Mouse (Mus musculus) thymus, adult 2 months (tissue): ENCODE results near the gene Gli2. TPM values are rescaled to one million over a fixed set of nuclear protein-coding genes. Genes with fewer than 3 reads are reported as not detected.

Experiments
- DNase-seq: peaks from one replicate; pipeline ENCODE4 v3.0.0; 2021
- H3K27ac ChIP-seq: fragments of 200-500 bp; 2 replicates; pipeline ENCODE4 v1.5.1; 2012; ENCODE audit warnings: low read length, control low read depth; ENCODE audit not compliant: control insufficient read depth, insufficient read depth
- H3K27me3 ChIP-seq: fragments of 200-500 bp; 2 replicates; pipeline ENCODE4 v1.6.1; 2012; ENCODE audit warnings: mild to moderate bottlenecking, low read length, moderate library complexity, mixed read lengths; ENCODE audit not compliant: control insufficient read depth, insufficient read depth
- H3K36me3 ChIP-seq: fragments of 200-500 bp; 2 replicates; pipeline ENCODE4 v1.6.1; 2012; ENCODE audit warnings: mild to moderate bottlenecking, low read length, moderate library complexity; ENCODE audit not compliant: control insufficient read depth, insufficient read depth
- H3K4me1 ChIP-seq: fragments of 200-500 bp; replicated peaks from 2 replicates; pipeline ENCODE4 v1.6.1; 2012; ENCODE audit warnings: low read length; ENCODE audit not compliant: control insufficient read depth, insufficient read depth
- H3K4me3 ChIP-seq: fragments of 200-500 bp; 2 replicates; pipeline ENCODE4 v1.5.1; 2012; ENCODE audit warnings: mild to moderate bottlenecking, low read length, control low read depth, moderate library complexity; ENCODE audit not compliant: control insufficient read depth, insufficient read depth
- CTCF ChIP-seq: fragments of 200-500 bp; IDR thresholded peaks from 2 replicates; pipeline ENCODE4 v1.5.1; 2012; ENCODE audit warnings: mild to moderate bottlenecking, control low read depth, low read length, moderate library complexity, borderline replicate concordance; ENCODE audit not compliant: control insufficient read depth, poor library complexity, insufficient read depth; ENCODE audit errors: extremely low read depth
- POLR2A ChIP-seq: fragments of 200-500 bp; IDR thresholded peaks from 2 replicates; pipeline ENCODE4 v1.6.1; 2012; ENCODE audit warnings: mild to moderate bottlenecking, low read length, control low read depth, moderate library complexity; ENCODE audit not compliant: control insufficient read depth, poor library complexity, insufficient read depth; ENCODE audit errors: extremely low read depth
- WGBS: fragments of 180-500 bp; shearing (Covaris S2); methylation state at CpG from one replicate; pipeline ENCODE4 v1.1.7; 2018; 5-methylcytosine and 5-hydroxymethylcytosine counted together
- polyA plus RNA-seq: library from polyadenylated mRNA; depleted of rRNA; stranded (reverse); fragments of >200 nt; gene quantifications from 2 replicates; pipeline ENCODE4 v1.2.3, GENCODE M21; 2012

Gene Gli2
- polyA plus RNA-seq, 1 experiment, result 2.4 TPM

- peak; percentile 24 for DNase-seq
- H3K27me3 ChIP-seq, result no peaks in the 10 kb centered on the region
- no peak overlapping the region for H3K4me3 ChIP-seq
- WGBS, result 60% methylated on average over 12 of the region's 12 CpGs
- peak; percentile 66; the same call in 1 of the 2 replicates for TF ChIP-seq CTCF
- TF ChIP-seq POLR2A, result no peak
- H3K4me1 ChIP-seq, result no peaks in the 10 kb centered on the region
- no peak overlapping the region for H3K27ac ChIP-seq
- H3K36me3 ChIP-seq, result no peaks in the 10 kb centered on the region
Observed at GRCm38 (mm10) chr1:119082231-119082991, 29.0 kb upstream of the Gli2 start.

DNA sequence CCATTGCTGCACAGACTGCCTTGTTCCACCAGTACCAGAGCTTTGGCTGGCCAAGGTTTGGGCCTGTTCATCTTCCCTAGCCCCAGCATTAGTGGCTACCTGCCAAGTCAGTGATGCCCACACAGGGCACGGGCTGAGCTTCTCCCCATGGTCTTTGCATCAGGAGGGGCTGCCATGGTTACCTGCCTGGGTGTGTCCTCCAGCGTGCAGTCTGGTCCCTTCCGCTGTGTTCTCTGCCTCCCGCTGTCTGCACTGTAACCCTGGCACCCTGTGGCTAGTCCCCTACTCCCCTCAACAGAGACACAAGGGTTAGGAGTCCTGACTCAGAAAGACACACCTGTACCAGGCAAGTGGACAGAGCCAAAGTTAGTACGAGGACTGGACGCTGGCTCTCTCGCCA lies 24.5 kb upstream of the Gli2 start:
- Histone ChIP-seq H3K4me3 (no peak overlapping the region), H3K36me3 (no peaks in the 10 kb centered on the region), H3K27ac (no peak overlapping the region), H3K4me1 (no peaks in the 10 kb centered on the region), H3K27me3 (no peaks in the 10 kb centered on the region)
- TF ChIP-seq CTCF, result no peak
- no peak for TF ChIP-seq POLR2A
- 89% methylated on average over 7 of the region's 7 CpGs for WGBS
- no peak for DNase-seq

DNA sequence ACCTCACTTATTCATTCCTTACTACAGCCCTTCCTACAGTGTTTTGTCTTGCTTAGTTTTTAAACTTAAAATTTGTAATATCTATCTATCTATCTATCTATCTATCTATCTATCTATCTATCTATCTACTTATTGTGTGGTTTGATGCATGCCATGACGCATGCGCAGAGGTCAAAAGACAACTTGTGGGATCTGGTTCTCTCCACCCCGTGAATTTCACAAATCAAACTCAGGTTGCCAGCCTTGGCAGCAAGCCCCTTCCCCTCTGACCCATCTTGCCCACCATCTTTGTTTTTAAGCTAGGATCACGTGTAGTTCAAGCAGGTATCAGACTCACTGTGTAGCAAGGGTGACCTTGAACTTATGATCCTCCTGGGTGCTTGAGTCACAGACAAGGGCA lies 22.9 kb upstream of the Gli2 start:
- WGBS, result 84% methylated on average over 4 of the region's 4 CpGs
- Histone ChIP-seq H3K27me3 (no peaks in the 10 kb centered on the region), H3K36me3 (no peaks in the 10 kb centered on the region), H3K4me3 (no peak overlapping the region), H3K4me1 (no peaks in the 10 kb centered on the region), H3K27ac (no peak overlapping the region)
- no peak for DNase-seq
- TF ChIP-seq CTCF, result no peak
- TF ChIP-seq POLR2A, result no peak

DNA sequence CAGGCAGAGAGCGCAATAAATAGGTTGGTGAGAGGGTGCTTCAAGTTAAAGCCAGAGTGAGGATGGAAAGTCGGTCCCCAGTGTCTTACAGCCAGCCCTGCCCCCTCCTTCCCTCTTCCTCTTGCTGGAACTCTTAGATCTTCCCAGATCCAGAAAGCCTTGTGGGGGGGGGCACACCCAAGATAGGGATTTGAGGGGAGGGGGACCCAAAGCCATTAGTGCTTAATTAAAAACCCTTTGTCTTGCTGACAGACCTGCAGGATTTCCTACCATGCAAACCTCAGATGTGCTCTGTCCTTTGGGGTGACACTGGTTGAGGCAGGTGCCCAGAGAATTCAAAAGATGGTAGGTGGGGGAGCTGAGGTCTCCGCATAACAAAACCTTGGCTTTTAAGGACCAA lies 22.5 kb upstream of the Gli2 start:
- Histone ChIP-seq H3K4me1 (no peaks in the 10 kb centered on the region), H3K27me3 (no peaks in the 10 kb centered on the region), H3K4me3 (no peak overlapping the region), H3K27ac (no peak overlapping the region), H3K36me3 (no peaks in the 10 kb centered on the region)
- TF ChIP-seq CTCF, result no peak
- no peak for TF ChIP-seq POLR2A
- no peak for DNase-seq
- WGBS, result 75% methylated on average over 3 of the region's 3 CpGs

DNA sequence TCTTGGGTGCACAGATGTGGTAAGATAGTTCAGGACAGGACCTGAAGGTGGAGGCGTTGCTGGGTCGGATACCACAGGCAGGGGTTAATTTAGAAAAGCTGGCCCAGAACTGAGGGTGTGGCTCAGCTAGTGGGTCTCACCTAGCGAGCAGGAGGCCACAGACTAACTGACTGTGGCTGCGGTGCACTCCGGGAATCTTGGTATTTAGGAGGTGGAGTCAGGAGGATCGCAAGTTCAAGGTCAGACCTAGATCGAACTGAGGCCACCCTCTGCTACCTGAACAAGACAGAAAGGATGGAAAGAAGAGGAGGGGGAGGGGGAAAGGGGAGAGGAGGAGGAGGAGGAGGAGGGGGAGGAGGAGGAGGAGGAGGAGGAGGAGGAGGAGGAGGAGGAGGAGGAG lies 22.1 kb upstream of the Gli2 start:
- DNase-seq, result no peak
- TF ChIP-seq POLR2A (no peak), CTCF (no peak)
- Histone ChIP-seq H3K36me3 (no peaks in the 10 kb centered on the region), H3K4me3 (no peak overlapping the region), H3K27me3 (no peaks in the 10 kb centered on the region), H3K27ac (no peak overlapping the region), H3K4me1 (no peaks in the 10 kb centered on the region)
- 61% methylated on average over 7 of the region's 7 CpGs for WGBS

DNA sequence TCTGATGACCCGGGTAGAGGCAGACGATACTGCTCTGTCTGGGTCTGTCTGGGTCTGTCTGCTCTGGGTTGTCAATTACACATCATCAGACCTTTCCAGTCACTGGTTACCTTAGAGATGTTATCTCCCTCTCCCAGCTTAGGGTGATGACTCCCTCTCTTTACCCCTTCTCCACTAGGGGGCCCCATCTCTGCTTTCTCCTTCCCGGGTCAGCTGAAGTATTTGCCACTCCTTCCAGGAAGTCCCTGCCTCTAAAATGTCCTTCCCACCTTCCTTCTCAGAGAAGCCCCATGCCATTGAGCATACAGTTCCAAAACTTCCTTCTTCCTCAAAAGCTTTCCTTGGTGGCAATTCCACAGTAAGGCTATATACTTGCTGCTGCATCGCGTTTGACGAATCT lies 21.5 kb upstream of the Gli2 start:
- TF ChIP-seq CTCF (no peak), POLR2A (no peak)
- no peak for DNase-seq
- no peak overlapping the region for H3K27ac ChIP-seq
- H3K4me3 ChIP-seq, result no peak overlapping the region
- H3K36me3 ChIP-seq, result no peaks in the 10 kb centered on the region
- no peaks in the 10 kb centered on the region for H3K4me1 ChIP-seq
- WGBS, result 72% methylated on average over 6 of the region's 6 CpGs
- H3K27me3 ChIP-seq, result no peaks in the 10 kb centered on the region

GRCm38 (mm10) chr1:119073876-119074275 lies 20.5 kb upstream of the Gli2 start:
- Histone ChIP-seq H3K4me3 (no peak overlapping the region), H3K4me1 (no peaks in the 10 kb centered on the region), H3K36me3 (no peaks in the 10 kb centered on the region), H3K27ac (no peak overlapping the region), H3K27me3 (no peaks in the 10 kb centered on the region)
- WGBS, result 90% methylated on average over 7 of the region's 7 CpGs
- TF ChIP-seq CTCF (no peak), POLR2A (no peak)
- no peak for DNase-seq
